Mouse (Mus musculus) sigmoid colon, adult 10 weeks (tissue): ENCODE measurements around the gene Vmn1r21. TPM values are rescaled to one million over a fixed set of nuclear protein-coding genes. Genes with fewer than 3 reads are reported as not detected.

Experiments
- polyA plus RNA-seq: library from polyadenylated mRNA; stranded (reverse); fragments of 350-450 nt; fragmentation: Illumina TruSeq; extraction: RNeasy Lipid Tissue Mini Kit (QIAGEN cat#74804); gene quantifications from one replicate; pipeline ENCODE4 v1.2.3, GENCODE M21; 2014; ENCODE audit warnings: low read depth, low replicate concordance

Gene Vmn1r21
- not detected for polyA plus RNA-seq

DNA sequence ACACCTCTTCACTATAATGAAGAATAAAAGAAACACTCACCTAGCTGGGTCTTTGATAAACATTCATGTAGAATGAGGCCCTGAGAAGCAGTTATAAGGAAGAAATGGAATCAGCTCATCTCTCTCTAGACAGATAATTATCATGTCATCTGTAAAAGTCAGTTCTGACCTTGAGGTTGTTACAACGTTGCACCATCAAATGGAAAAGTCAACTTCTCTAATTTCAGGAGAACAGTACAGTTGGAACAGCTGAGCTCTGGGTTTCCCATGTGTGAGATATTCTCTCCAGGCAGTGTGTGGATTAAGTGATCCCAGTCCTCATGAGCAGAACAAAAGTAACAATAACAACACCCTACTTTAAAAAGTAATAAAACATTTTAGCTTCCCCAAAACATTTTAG lies at the start of gene Vmn1r21:
Gene Vmn1r21 (minus strand): TSS at position 58 of the 400 bp plus-strand sequence.

DNA sequence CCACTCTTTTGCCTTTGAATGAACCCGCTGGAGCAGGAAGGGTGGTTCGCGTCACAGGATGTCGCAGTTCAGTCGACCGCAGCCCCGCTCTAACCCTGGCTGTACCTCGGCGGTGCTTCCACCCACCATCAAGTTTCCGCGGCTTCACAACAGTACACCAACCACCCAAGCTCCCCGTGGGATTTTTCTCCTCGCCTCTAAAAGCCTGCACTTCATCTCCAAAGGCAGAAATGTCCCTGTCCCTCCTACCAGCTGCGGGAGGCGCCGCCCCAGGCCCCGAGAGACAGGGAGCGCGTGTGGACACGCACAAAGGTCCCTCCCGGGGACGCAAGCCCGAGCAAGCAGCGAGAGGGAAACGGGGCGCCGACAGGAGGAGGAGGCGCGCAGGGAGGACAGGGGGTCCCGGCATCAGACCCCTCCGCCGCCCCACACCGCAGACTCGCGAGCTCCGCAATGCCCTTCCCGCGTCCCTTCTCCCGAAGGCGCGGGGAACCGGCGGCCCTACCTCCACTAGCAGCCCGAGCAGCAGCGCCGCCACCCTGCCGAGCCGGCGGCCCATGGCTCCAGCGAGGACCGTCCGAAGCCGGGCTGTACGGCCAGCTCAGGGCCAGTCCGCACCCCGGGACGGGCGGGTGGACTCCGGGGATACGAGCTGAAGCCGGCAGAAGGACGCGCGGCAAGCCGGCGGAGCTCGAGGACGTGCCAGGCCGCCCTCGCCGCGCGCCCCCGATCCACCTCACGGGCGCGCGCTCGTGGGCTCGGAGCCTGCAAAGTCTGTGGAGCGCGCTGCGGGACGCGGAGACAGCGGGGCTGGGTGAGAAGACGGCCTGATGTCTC lies 25.5 kb downstream of the Vmn1r21 start, which contains the start of gene Vopp1:
Gene Vopp1 (minus strand): TSS at position 738 of the 837 bp plus-strand sequence.

Other genes starting within 250 kb of the Vmn1r21 start
- gene Pyurf, start 158.3 kb downstream of the Vmn1r21 start, polyA plus RNA-seq, result 27.6 TPM
- 15.9 TPM for gene Lancl2, start 147.8 kb downstream of the Vmn1r21 start, polyA plus RNA-seq
- 35.9 TPM for gene Vopp1, start 25.2 kb downstream of the Vmn1r21 start, polyA plus RNA-seq
- not detected for gene Vmn1r22, start 57.7 kb upstream of the Vmn1r21 start, polyA plus RNA-seq
- gene Vmn1r23, start 76.5 kb upstream of the Vmn1r21 start, polyA plus RNA-seq, result not detected
- gene Vmn1r24, start 111.2 kb upstream of the Vmn1r21 start, polyA plus RNA-seq, result not detected
- gene Vmn1r25, start 130.5 kb upstream of the Vmn1r21 start, polyA plus RNA-seq, result not detected
- gene Vmn1r26, start 164.8 kb upstream of the Vmn1r21 start, polyA plus RNA-seq, result not detected